Mouse (Mus musculus) spleen, adult 12 weeks (tissue): ENCODE data around the gene Gm20388.
A peak's percentile ranks its signal among the peaks of the same experiment; 100 is the strongest.

Experiments
- DNase-seq: peaks from one replicate; pipeline ENCODE4 v3.0.0; 2022; ENCODE audit warnings: low spot score

Gm20388 gene

GRCm38 (mm10) chr8:122357202-122357601, 2446.6 kb downstream of the Gm20388 start:
- no peak for DNase-seq

- DNase-seq = no peak
Measured at GRCm38 (mm10) chr8:122357641-122358040, 2447.0 kb downstream of the Gm20388 start.

- DNase-seq = no peak
Measured at GRCm38 (mm10) chr8:122359111-122359775, 2448.6 kb downstream of the Gm20388 start.

GRCm38 (mm10) chr8:122360696-122361416, 2450.2 kb downstream of the Gm20388 start, which contains the start of gene Trhr2:
Gene Trhr2 (minus strand): TSS chr8:122360746.
- no peak for DNase-seq

- DNase-seq = no peak
Measured at GRCm38 (mm10) chr8:122362271-122362670, 2451.6 kb downstream of the Gm20388 start.

GRCm38 (mm10) chr8:122362967-122363366, 2452.3 kb downstream of the Gm20388 start:
- no peak for DNase-seq

- no peak for DNase-seq
Measured at GRCm38 (mm10) chr8:122368494-122368893, 2457.9 kb downstream of the Gm20388 start.

- DNase-seq = peak; percentile 37
Measured at GRCm38 (mm10) chr8:122369665-122370064, 2459.0 kb downstream of the Gm20388 start.

GRCm38 (mm10) chr8:122371706-122372105, 2461.1 kb downstream of the Gm20388 start:
- DNase-seq = no peak

GRCm38 (mm10) chr8:122375320-122375719, 2464.7 kb downstream of the Gm20388 start:
- DNase-seq = no peak

GRCm38 (mm10) chr8:122375751-122376364, 2465.2 kb downstream of the Gm20388 start:
- no peak for DNase-seq

GRCm38 (mm10) chr8:122376365-122377231, 2466.0 kb downstream of the Gm20388 start, which contains the start of gene Zc3h18:
Gene Zc3h18 (plus strand): TSS chr8:122376609.
- DNase-seq = peak; percentile 99

GRCm38 (mm10) chr8:122383039-122383438, 2472.4 kb downstream of the Gm20388 start:
- DNase-seq = no peak

- no peak for DNase-seq
Measured at GRCm38 (mm10) chr8:122389357-122389756, 2478.7 kb downstream of the Gm20388 start.

- no peak for DNase-seq
Measured at GRCm38 (mm10) chr8:122390758-122391157, 2480.1 kb downstream of the Gm20388 start.

GRCm38 (mm10) chr8:122393717-122394116, 2483.1 kb downstream of the Gm20388 start:
- DNase-seq = no peak

GRCm38 (mm10) chr8:122395291-122395690, 2484.7 kb downstream of the Gm20388 start:
- no peak for DNase-seq

GRCm38 (mm10) chr8:122398186-122398585, 2487.5 kb downstream of the Gm20388 start:
- DNase-seq = no peak

- no peak for DNase-seq
Measured at GRCm38 (mm10) chr8:122405146-122405805, 2494.6 kb downstream of the Gm20388 start.

- no peak for DNase-seq
Measured at GRCm38 (mm10) chr8:122407678-122408077, 2497.0 kb downstream of the Gm20388 start.

- no peak for DNase-seq
Measured at GRCm38 (mm10) chr8:122414311-122414710, 2503.7 kb downstream of the Gm20388 start.
